Mouse (Mus musculus) myocyte (in vitro differentiated cells): ENCODE results near the gene Tfrc.

Experiments
- MAX ChIP-seq: IDR thresholded peaks from one replicate; pipeline ENCODE4 v1.6.1; 2011; ENCODE audit warnings: low read depth, mild to moderate bottlenecking, control low read depth
- MYOG ChIP-seq, 3 experiments: IDR thresholded peaks; one replicate each; pipeline ENCODE4 v1.6.1; 2011; ENCODE audit warnings: control low read depth in 2 of 3, low read depth in 2 of 3, mild to moderate bottlenecking in 2 of 3; ENCODE audit not compliant: insufficient read length in 2 of 3, control insufficient read depth in 1 of 3, insufficient read depth in 1 of 3
- POLR2A ChIP-seq: IDR thresholded peaks from one replicate; pipeline ENCODE4 v1.6.1; 2011; ENCODE audit warnings: low read depth, mild to moderate bottlenecking, control low read depth, moderate library complexity; ENCODE audit not compliant: insufficient read length
- TCF12 ChIP-seq: IDR thresholded peaks from one replicate; pipeline ENCODE4 v1.6.1; 2011; ENCODE audit warnings: mild to moderate bottlenecking, control low read depth; ENCODE audit not compliant: poor library complexity, insufficient read depth, severe bottlenecking
- TCF3 ChIP-seq: IDR thresholded peaks from one replicate; pipeline ENCODE4 v1.6.1; 2011; ENCODE audit warnings: low read depth, control low read depth; ENCODE audit not compliant: insufficient read length

- TF ChIP-seq MYOG (IDR thresholded peaks at IDR 0.05; ENCODE audit: control insufficient read depth in 1 of 3, insufficient read depth in 1 of 3, insufficient read length in 2 of 3, low read depth in 2 of 3) = no peak
- no peak for TF ChIP-seq POLR2A
- no peak for TF ChIP-seq TCF3
- TF ChIP-seq TCF12 = no peak
- TF ChIP-seq MAX = no peak
Observed at GRCm38 (mm10) chr16:32563056-32563793, 45.5 kb upstream of the Tfrc start.
